Mouse (Mus musculus): ENCODE measurements around the gene Pstk.

DNA sequence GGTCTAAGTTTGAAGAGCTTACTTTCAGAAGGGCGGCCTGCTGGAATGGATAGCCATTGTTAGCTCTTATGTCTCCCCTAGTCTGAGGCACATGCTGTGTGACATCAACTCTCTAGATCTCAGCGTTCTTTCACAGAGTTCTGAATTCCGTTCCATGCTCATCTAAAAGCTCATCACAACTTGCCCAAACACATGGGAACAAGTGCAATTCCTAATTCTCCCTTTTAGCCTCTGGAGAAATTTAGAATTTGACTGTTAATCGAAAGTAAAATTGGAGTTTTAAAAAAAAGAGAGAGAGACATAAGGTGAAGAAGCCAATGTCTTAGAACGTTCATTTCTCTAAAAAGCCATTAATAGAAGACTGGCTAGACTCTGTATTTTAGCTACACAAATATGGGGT is 41.5 kb upstream of the Pstk start, which contains the start of gene Fam24b:
- TF ChIP-seq CTCF (IDR thresholded peaks at IDR 0.05; ENCODE audit: low read depth, low read length) (no peak), POLR2A (IDR thresholded peaks at IDR 0.05; ENCODE audit: extremely low read depth, insufficient read depth, low read length) (no peak)
